Mouse (Mus musculus) c-Kit-positive CD71-positive TER-119-positive erythroid progenitor cells, embryonic 14.5 days (primary cell): Measurements from ENCODE around the gene Serpina1c.
"Not testable (repeated sequence)": the region's sequence is repeated elsewhere in the genome, so short reads cannot be mapped to it uniquely, and the experiment has no call there.

Experiments used
- DNase-seq: peaks from one replicate; pipeline ENCODE4 v3.0.0-alpha.2; 2013; ENCODE audit warnings: low spot score

The Serpina1c gene

GRCm38 (mm10) chr12:103904837-103905340 is at the start of gene Serpina1c:
Gene Serpina1c, minus strand, starts transcription at chr12:103904887.
- not testable (repeated sequence) for DNase-seq

GRCm38 (mm10) chr12:103952972-103953371 is 48.3 kb upstream of the Serpina1c start:
- not testable (repeated sequence) for DNase-seq

- no peak for DNase-seq
These were observed 41.6 kb upstream of the Serpina1c start for GRCm38 (mm10) chr12:103946243-103946642.

- DNase-seq, result not testable (repeated sequence)
These were observed 4.5 kb upstream of the Serpina1c start for GRCm38 (mm10) chr12:103909181-103909580.

- not testable (repeated sequence) for DNase-seq
These were observed 3.1 kb upstream of the Serpina1c start for GRCm38 (mm10) chr12:103907746-103908145.

GRCm38 (mm10) chr12:103901929-103902328 is 2.8 kb downstream of the Serpina1c start:
- not testable (repeated sequence) for DNase-seq

- DNase-seq, result not testable (repeated sequence)
These were observed 37.8 kb downstream of the Serpina1c start for GRCm38 (mm10) chr12:103866873-103867272.

GRCm38 (mm10) chr12:103863101-103863974 is 41.3 kb downstream of the Serpina1c start, which contains the start of gene Serpina1a:
Gene Serpina1a, minus strand, starts transcription at chr12:103863562.
- DNase-seq, result not testable (repeated sequence)

GRCm38 (mm10) chr12:103860976-103861375 is 43.7 kb downstream of the Serpina1c start:
- no peak for DNase-seq

GRCm38 (mm10) chr12:103860571-103860970 is 44.1 kb downstream of the Serpina1c start:
- not testable (repeated sequence) for DNase-seq

GRCm38 (mm10) chr12:103859584-103859983 is 45.1 kb downstream of the Serpina1c start:
- not testable (repeated sequence) for DNase-seq

- DNase-seq, result not testable (repeated sequence)
These were observed 51.7 kb downstream of the Serpina1c start for GRCm38 (mm10) chr12:103853032-103853431.
